Mouse (Mus musculus) adrenal gland (tissue): Measurements from ENCODE around the gene Plcb3.
"Not testable (repeated sequence)": the region's sequence is repeated elsewhere in the genome, so short reads cannot be mapped to it uniquely, and the experiment has no call there.

Experiments used
- intact Hi-C: fragments of 180-260 bp; cut with DNase I; formaldehyde crosslinking; loops from one replicate; pipeline ENCODE4 v1.15.1; 2025

Gene Plcb3

GRCm38 (mm10) chr19:6992011-6992858, 16.0 kb upstream of the Plcb3 start, which contains the start of gene Dnajc4:
Gene Dnajc4 (minus strand): TSS chr19:6992572.
- intact Hi-C loops, result no loop called here

- intact Hi-C loops, result not testable (repeated sequence)
Measured at GRCm38 (mm10) chr19:6991166-6991565, 14.9 kb upstream of the Plcb3 start.

- intact Hi-C loops, result no loop called here
Measured at GRCm38 (mm10) chr19:6990712-6991111, 14.4 kb upstream of the Plcb3 start.

- intact Hi-C loops, result no loop called here
Measured at GRCm38 (mm10) chr19:6989251-6989650, 13.0 kb upstream of the Plcb3 start.

GRCm38 (mm10) chr19:6987904-6988285, 11.6 kb upstream of the Plcb3 start:
- intact Hi-C loops, result no loop called here

GRCm38 (mm10) chr19:6987061-6987903, 11.0 kb upstream of the Plcb3 start, which contains the start of gene Vegfb:
Gene Vegfb (minus strand): TSS chr19:6987651.
- intact Hi-C loops, result no loop called here

- intact Hi-C loops, result no loop called here
Measured at GRCm38 (mm10) chr19:6985951-6986708, 9.9 kb upstream of the Plcb3 start.

- intact Hi-C loops, result no loop called here
Measured at GRCm38 (mm10) chr19:6985300-6985699, 9.0 kb upstream of the Plcb3 start.

GRCm38 (mm10) chr19:6983621-6984020, 7.4 kb upstream of the Plcb3 start:
- intact Hi-C loops, result no loop called here

- intact Hi-C loops, result no loop called here
Measured at GRCm38 (mm10) chr19:6981465-6981864, 5.2 kb upstream of the Plcb3 start.

GRCm38 (mm10) chr19:6980381-6981093, 4.3 kb upstream of the Plcb3 start, which contains the start of gene Fkbp2:
Gene Fkbp2 (minus strand): TSS chr19:6980501.
- intact Hi-C loops, result no loop called here

- intact Hi-C loops, result loop anchor here (5.0 kb wide), 1 partner anchor 37 kb away; the partner anchor contains the start of genes Bad and Gpr137
Measured at GRCm38 (mm10) chr19:6979486-6980380, 3.5 kb upstream of the Plcb3 start.

GRCm38 (mm10) chr19:6979001-6979479, 2.8 kb upstream of the Plcb3 start:
- intact Hi-C loops, result loop anchor here (5.0 kb wide), 1 partner anchor 37 kb away; the partner anchor contains the start of genes Bad and Gpr137

GRCm38 (mm10) chr19:6978639-6978974, 2.3 kb upstream of the Plcb3 start:
- intact Hi-C loops, result loop anchor here (5.0 kb wide), 1 partner anchor 36 kb away; the partner anchor contains the start of genes Bad and Gpr137

- intact Hi-C loops, result loop anchor here (5.0 kb wide), 1 partner anchor 36 kb away; the partner anchor contains the start of genes Bad and Gpr137
Measured at GRCm38 (mm10) chr19:6977759-6978638, 1.7 kb upstream of the Plcb3 start.

- intact Hi-C loops, result loop anchor here (5.0 kb wide), 2 partner anchors 32 to 47 kb away; partner anchors contain the start of genes Bad, Catsperz and Gpr137
Measured at GRCm38 (mm10) chr19:6974211-6975205, 1.8 kb downstream of the Plcb3 start, which contains the start of gene Ppp1r14b. Gene Ppp1r14b (plus strand): TSS chr19:6974968.
